In genomic region chr5:77245463-77245786, GRCm38 (mm10) we compare ENCODE assay signal across 8 mouse cellular contexts. TPM values are rescaled to one million over a fixed set of nuclear protein-coding genes. Genes with fewer than 3 reads are reported as not detected.
DNase-seq lines count a peak whose midpoint lies in the region; ATAC-seq and TF ChIP-seq lines count a peak whose summit lies in the region.

No protein-coding gene starts in this region.

- H3K36me3 ChIP-seq in embryonic facial prominence, embryonic 12.5 days, result no peaks in the 10 kb centered on the region
- no peaks in the 10 kb centered on the region for H3K36me3 ChIP-seq in intestine, embryonic 15.5 days

- H3K9ac ChIP-seq in embryonic facial prominence, embryonic 12.5 days, result no peak overlapping the region
- peak overlapping the region; percentile 1; the same call in 1 of the 2 replicates for H3K9ac ChIP-seq in intestine, embryonic 15.5 days

- H3K4me1 ChIP-seq in embryonic facial prominence, embryonic 12.5 days, result 0 out of 2 replicates have a peak, but pooled peaks cover 4% of the 10 kb centered on the region
- H3K4me1 ChIP-seq in intestine, embryonic 15.5 days (replicated peaks), result peaks cover 2% of the 10 kb centered on the region; the same call in 1 of the 2 replicates

- no peak for ATAC-seq in embryonic facial prominence, embryonic 12.5 days (ENCODE audit: insufficient number of reproducible peaks, insufficient read depth, low FRiP score, low TSS enrichment)
- peak; percentile 26; the same call in 1 of the 2 replicates for ATAC-seq in intestine, embryonic 15.5 days

- intact Hi-C loops in left cerebral cortex, adult 2 months (cut with DNase I), result no loop called here

- H3K4me2 ChIP-seq in embryonic facial prominence, embryonic 12.5 days (replicated peaks), result peak overlapping the region; percentile 38
- peak overlapping the region; percentile 51 for H3K4me2 ChIP-seq in intestine, embryonic 15.5 days (replicated peaks)

- no peak for TF ChIP-seq CTCF in left cerebral cortex, adult 2 months (IDR thresholded peaks at IDR 0.05)

- no peak overlapping the region for H3K27ac ChIP-seq in left cerebral cortex, adult 2 months
- peak overlapping the region; percentile 85 for H3K27ac ChIP-seq in embryonic facial prominence, embryonic 12.5 days
- H3K27ac ChIP-seq in intestine, embryonic 15.5 days, result no peak overlapping the region

- H3K4me3 ChIP-seq in left cerebral cortex, adult 2 months, result peak overlapping the region; percentile 18; the same call in 1 of the 2 replicates
- no peak overlapping the region for H3K4me3 ChIP-seq in embryonic facial prominence, embryonic 12.5 days
- H3K4me3 ChIP-seq in intestine, embryonic 15.5 days (replicated peaks), result peak overlapping the region; percentile 17

- 36% methylated on average over 7 of the region's 7 CpGs for WGBS in embryonic facial prominence, embryonic 12.5 days
- 33% methylated on average over 7 of the region's 7 CpGs for WGBS in intestine, embryonic 15.5 days

- no peaks in the 10 kb centered on the region for H3K27me3 ChIP-seq in embryonic facial prominence, embryonic 12.5 days
- H3K27me3 ChIP-seq in intestine, embryonic 15.5 days (replicated peaks), result no peaks in the 10 kb centered on the region

- H3K9me3 ChIP-seq in embryonic facial prominence, embryonic 12.5 days, result no peaks in the 10 kb centered on the region
- no peaks in the 10 kb centered on the region for H3K9me3 ChIP-seq in intestine, embryonic 15.5 days

- DNase-seq in left cerebral cortex, adult 2 months (ENCODE audit: extremely low spot score in 1 of 2, low spot score in 2 of 2), result no peak
- no peak for DNase-seq in left cerebral cortex, adult 11 months (ENCODE audit: low spot score)
- DNase-seq in naive thymus-derived CD4-positive, alpha-beta T cell, adult 2 months (ENCODE audit: low read depth), result peak; percentile 61
- DNase-seq in kidney, postnatal 14 days, result no peak
- DNase-seq in spleen, adult 12 weeks (ENCODE audit: low spot score), result no peak
- no peak for DNase-seq in embryo, embryonic 10.5 days (ENCODE audit: low spot score)

RNA-seq across cellular contexts. Expression of gene Rest, which starts 19.9 kb away (rescaled TPM):
- total RNA-seq in left cerebral cortex, adult 2 months (2021), result 1 to 10 TPM; 3.6 TPM
- polyA plus RNA-seq in embryonic facial prominence, embryonic 12.5 days (2016; fragmentation: Nextera tagmentation; extraction: Ambion mirVana), result 56.5 and 59.7 TPM in 2 replicates
- 24.0 and 28.0 TPM in 2 replicates for polyA plus RNA-seq in intestine, embryonic 15.5 days (2015; fragmentation: Nextera tagmentation; extraction: Ambion mirVana)

RNA-seq across cellular contexts. Expression of gene Spink2, which starts 34.2 kb away (rescaled TPM):
- total RNA-seq in left cerebral cortex, adult 2 months (2021), result not detected
- 1.2 and 2.3 TPM in 2 replicates for polyA plus RNA-seq in embryonic facial prominence, embryonic 12.5 days (2016; fragmentation: Nextera tagmentation; extraction: Ambion mirVana)
- 1.4 and 1.8 TPM in 2 replicates for polyA plus RNA-seq in intestine, embryonic 15.5 days (2015; fragmentation: Nextera tagmentation; extraction: Ambion mirVana)
